Mouse (Mus musculus): ENCODE measurements at regions not wholly inside any gene's neighbourhood (a gene's known extent, or its start where the extent isn't known, plus 50 kb on each side); places are given as distances from the start of the nearest gene placed in this dataset.
A peak's percentile ranks its signal among the peaks of the same experiment; 100 is the strongest.

DNA sequence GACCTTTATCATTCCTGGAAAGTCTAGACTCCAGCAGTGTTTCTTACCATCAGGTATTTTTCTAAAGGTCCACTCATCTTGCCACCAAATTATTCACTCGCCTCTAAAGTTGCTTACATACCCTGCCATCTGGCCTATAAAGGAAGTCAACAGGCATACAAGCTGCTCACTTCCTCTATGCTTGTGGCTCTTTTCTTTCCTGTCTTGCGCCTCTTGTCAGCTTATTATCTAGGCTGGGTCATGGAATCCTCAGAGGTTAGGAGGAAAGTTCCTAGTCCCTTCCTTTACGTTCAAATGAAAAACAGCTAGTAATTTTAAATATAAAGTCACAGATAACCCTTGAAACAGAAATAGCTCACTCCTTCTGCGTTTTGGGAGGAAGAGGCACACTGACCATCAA is 97.9 kb downstream of the Lipi start:
- DNase-seq (ENCODE audit: low spot score) = no peak

DNA sequence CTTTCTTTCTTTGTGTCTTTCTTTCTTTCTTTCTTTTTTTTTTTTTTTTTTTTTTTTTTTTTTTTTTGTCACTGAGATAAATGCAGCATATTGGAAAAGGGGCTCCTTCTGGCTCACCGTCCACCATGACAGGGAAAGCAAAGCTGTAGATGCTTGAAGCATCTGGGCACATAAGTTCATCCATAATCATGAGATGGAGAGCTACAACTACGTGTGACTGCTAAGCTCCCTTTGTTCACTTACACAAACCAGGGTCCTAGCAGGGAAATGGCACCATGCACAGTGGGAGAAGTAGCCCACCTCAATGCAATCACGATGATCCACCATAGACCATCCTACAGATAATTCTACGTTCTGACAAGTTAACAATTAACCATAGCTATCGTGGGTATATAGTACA is 102.0 kb downstream of the Lipi start:
- no peak for DNase-seq (ENCODE audit: low spot score)

- no peak for DNase-seq (ENCODE audit: low spot score)
Measured at GRCm38 (mm10) chr16:75465420-75465975, 120.4 kb downstream of the Lipi start.

- no peak for DNase-seq (ENCODE audit: low spot score)
Measured at GRCm38 (mm10) chr16:75462136-75462535, 123.7 kb downstream of the Lipi start.

- peak; percentile 1 for DNase-seq (ENCODE audit: low spot score)
Measured at GRCm38 (mm10) chr16:75446901-75447514, 138.9 kb downstream of the Lipi start.

DNA sequence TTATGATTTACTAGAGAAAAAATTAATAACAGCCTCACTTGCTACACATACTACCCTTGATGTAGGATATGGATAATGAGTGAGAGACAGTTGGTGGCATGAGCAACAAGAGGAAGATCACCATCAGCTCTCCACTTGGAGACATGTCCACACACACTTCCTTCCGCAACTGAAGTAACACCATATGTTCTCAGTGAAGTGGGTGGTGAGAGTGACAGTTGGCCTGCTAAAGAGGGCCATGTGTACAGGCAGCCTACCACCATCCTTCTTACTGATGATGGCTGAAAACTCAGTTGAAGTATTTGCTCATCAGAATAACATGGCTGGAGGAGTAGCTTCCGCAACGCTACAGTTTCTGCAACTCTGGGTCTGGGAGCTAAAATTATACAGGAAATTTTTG is 146.6 kb downstream of the Lipi start:
- no peak for DNase-seq (ENCODE audit: low spot score)

- DNase-seq (ENCODE audit: low spot score) = no peak
Measured at GRCm38 (mm10) chr16:75433227-75433626, 152.6 kb downstream of the Lipi start.

- no peak for DNase-seq (ENCODE audit: low spot score)
Measured at GRCm38 (mm10) chr16:75384526-75385222, 201.2 kb downstream of the Lipi start.

DNA sequence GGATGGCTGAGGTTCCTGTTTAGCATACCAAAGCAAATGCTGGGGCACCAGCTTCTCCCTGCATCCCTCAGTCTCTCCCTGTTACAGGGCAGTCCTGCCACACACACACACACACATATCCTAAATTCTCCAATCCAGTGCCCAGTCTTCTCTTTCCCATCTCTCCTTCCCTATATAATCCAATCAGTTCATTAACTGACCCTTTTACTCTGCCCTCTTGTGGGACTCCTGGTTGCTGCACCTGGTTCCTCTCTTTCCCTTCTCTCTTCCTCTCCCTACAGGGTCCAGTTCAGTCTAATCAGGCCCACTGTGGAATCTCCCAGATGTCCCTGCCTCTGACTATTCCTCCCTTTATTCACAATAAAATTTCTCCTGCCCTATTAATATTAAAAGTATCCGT is 204.7 kb downstream of the Lipi start:
- no peak for DNase-seq (ENCODE audit: low spot score)

DNA sequence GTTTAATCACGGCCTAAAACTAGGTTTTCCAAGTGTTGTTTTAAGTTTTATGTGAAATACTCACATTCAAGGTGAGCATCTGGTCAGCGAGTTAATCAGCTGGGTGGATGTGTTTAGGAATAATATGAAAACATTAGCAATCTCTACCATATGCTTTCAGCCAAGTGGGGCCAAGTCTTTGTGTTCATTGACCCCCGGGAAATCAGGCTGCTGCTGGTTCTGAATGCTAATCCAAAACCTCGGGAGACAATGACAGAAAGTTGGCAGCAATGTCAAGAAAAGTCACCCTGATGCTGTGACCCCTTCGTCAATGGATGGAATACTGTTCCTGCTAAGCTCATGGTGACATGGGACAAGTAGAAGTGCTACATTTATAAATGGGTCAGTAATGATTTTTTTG is 216.2 kb downstream of the Lipi start:
- no peak for DNase-seq (ENCODE audit: low spot score)

- DNase-seq (ENCODE audit: low spot score) = no peak
Measured at GRCm38 (mm10) chr16:75366727-75367126, 219.1 kb downstream of the Lipi start.

- DNase-seq (ENCODE audit: low spot score) = no peak
Measured at GRCm38 (mm10) chr16:75365361-75365994, 220.4 kb downstream of the Lipi start.

DNA sequence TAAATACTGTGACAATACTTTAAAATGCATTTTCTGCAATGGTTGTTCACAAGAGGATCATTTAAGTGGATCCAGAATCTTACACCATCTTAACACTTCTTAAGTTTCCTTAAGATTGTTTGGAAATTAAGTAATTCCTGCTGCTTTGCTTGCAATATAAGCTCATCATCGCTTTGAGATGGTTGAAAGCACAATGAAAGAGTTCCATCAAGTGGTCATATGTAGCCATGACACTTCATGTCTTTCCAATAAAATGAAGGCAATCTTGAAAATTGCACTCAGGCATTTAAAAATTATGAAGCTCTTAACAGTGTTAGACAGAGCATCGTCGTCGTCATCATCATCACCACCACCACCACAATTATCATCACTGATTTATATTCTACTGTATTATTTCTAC is 223.8 kb downstream of the Lipi start:
- no peak for DNase-seq (ENCODE audit: low spot score)

DNA sequence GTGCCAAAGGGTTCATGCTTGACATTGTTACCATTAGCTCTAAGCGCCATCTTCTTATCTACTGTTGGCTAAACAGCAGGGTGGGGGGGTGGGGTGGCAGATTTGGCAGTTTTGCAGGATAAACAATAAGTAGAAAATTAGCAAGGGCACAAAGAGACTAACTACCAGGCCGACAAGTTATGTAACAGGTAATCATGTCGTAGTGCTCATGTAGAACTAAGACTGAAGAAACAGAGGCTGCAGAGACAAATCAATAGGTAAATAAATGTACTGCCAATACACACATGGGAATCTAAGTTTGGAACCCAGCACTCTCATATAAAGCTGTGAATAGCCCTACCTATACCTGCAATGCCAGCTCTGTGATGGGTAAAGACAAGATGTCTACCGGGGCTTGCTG is 225.1 kb downstream of the Lipi start:
- DNase-seq (ENCODE audit: low spot score) = no peak

GRCm38 (mm10) chr16:75353394-75353793 is 232.5 kb downstream of the Lipi start:
- no peak for DNase-seq (ENCODE audit: low spot score)

DNA sequence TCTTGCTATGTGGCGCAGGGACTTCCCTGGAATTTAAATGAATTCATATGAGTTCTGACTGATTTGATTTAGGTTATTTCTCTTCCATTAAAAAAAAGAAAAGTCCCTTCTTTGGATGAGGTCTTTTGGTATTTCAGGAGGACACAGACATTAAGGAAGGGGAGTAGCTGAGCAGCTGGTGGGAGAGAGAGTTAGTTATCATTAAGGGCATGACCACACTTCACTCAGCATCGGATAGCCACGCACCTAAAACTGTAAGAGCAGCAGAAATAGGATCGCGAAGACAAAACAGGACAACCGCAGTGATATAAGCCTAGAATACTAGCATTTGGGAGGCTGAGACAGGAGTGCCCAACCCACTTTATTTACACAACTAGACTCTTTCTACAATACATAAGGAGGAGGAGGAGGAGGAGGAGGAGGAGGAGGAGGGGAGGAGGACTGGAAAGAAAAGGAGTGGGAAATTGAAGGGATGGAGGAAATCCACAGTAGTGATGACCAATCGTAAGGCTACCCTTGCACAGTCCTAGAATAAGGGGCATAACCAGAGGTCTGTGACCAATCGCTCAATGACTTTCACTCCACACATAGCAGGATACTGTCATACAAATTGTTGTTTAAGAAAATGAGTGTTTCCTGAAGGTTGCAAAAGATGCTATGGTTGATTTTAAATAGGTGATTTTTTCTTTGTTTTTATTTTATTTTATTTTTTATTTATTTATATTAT is 241.5 kb downstream of the Lipi start:
- DNase-seq (ENCODE audit: low spot score) = no peak

DNA sequence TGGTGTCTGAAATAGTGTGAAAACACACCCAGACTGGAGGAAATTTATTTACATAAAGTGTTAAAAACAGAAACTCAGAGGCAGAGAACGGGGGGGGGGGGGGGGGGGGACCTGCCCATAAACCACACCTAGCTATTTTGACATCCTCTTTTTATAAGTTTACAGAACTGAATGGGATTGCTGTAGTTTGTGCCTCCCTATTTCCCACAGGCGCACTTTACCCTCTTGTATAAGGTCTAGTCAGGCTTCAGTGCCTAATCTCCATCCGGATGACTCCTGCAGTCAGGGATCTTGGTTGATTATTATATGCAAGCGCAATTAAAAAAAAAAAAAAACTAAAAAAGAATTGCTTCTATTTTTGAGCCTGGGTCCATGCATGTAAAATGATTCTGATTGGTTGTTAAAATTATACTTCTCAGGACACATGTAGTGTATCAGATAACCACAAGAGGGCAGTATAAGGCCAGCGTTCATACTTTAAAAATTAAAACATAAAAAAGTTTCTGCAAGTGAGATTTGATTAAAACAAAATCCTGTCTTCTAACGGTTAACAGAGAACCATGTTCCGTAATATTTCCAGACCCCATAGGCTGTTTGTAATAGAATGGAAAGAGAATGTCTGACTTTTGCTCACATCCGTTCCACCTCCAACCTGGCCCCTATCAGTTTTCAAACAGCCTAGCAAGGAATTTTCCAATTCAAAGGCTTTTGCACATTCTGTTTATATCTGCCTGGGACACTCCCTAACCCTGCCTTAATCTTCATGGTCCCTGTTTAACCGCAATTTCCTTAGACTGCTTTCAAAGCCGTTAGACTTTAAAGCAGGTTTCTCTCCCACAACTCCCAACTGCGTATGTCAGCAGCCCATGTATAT is 242.6 kb downstream of the Lipi start:
- no peak for DNase-seq (ENCODE audit: low spot score)

DNA sequence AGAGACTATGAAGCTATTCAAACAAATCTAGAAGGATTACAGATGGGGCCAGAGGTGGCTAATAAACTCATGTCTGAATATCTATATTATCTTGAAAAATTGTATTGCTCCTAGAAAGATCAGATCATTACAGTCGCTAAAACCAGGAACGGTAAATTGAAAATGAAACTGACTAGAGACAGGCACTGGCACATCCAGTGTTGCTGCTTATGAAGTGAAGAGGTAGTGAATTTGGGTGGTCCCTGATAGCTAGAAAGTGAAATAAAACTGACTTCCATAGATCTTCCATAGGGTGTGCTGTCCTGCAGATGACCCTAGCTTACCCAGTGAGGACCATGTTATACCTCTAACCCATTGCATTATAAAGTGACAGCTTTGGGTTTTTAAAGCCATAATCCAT is 251.6 kb downstream of the Lipi start:
- no peak for DNase-seq (ENCODE audit: low spot score)

DNA sequence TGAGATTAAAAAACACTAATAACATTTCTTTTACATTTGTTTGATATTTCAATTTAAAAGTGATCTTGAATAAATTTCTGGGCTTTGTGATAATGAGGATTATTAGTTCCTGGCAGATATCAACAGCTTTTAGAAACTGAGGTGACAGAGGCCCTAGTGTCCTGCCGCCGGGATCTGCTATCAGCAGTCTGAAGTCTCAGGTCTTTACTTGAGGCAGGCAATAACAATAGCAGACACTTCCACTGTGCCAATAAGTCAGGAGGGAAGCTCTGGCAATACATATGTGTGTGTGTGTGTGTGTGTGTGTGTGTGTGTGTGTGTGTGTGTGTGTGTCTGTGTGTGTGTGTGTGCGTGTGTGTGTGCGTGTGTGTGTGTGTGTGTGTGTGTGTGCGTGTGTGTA is 252.1 kb downstream of the Lipi start:
- no peak for DNase-seq (ENCODE audit: low spot score)

DNA sequence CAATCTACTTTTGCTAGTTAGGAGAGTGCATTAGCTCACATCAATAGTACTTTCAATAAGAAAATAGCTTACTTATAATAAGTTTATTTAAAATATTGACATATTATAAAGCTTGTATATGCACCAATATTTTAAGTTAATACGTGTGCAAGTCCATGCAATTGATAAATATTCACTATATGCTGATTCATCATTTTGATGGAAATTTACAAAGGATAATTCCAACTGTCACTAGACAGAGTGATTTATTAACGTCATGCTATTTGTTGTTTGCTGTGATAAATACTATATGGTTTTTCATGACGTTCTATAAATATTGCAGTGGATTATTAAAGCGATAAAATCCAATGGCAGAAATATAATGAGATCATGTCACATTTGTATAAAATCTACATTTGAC is 253.0 kb downstream of the Lipi start:
- DNase-seq (ENCODE audit: low spot score) = no peak

DNA sequence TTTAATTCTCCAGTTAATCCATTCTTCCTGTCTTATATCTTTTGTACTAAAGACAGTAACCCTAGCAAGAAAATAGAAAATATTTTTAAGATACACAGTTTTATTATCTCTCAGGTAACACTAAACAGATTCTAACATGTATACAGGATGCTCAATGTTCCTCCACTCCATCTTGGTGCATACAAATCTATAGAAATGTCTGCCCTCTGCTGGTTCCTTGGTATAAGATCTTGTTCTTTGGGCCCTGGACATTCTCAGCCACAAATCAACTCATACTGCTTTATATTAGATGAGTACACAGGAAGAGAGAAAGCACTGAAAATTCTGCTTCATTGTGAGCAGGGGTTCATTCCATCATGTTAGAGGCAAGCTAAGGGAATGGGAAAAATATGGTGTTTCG is 260.6 kb downstream of the Lipi start:
- DNase-seq (ENCODE audit: low spot score) = no peak

DNA sequence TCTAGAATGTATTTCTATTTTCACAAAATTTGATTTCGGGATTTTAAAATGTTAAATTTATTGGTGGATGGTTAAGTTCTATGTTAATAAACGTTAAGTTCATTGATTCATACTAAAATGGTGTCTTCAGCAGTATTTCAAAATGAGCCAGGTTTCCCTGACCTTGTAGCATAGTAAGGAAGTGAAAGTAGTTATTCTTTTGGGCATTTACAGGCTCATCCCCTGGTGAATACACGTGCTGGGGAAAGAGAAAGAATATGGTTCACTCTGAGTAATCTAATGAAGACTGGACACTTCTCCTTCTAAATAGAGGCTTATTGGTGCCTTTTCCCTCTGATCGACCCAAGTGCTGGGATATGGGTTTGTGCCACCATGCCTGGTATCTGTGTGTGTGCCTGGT is 281.1 kb downstream of the Lipi start:
- no peak for DNase-seq (ENCODE audit: low spot score)

Measured in ovary, postnatal 10 days (tissue).